Mouse (Mus musculus) forebrain, embryonic 16.5 days (tissue): ENCODE results near the gene Samt1. TPM values are rescaled to one million over a fixed set of nuclear protein-coding genes. Genes with fewer than 3 reads are reported as not detected.
"Not testable (repeated sequence)": the region's sequence is repeated elsewhere in the genome, so short reads cannot be mapped to it uniquely, and the experiment has no call there.

Experiments
- ATAC-seq: fragments of 200-750 bp; cut with Nextera tagmentation; 2 replicates; pipeline ENCODE4 v1.8.0; 2017; ENCODE audit warnings: mild to moderate bottlenecking, moderate library complexity
- H3K27ac ChIP-seq: fragments of 300-500 bp; sonication (generic); 2 replicates; pipeline ENCODE4 v1.5.1; 2014; ENCODE audit warnings: low read length, control low read depth
- H3K27me3 ChIP-seq: fragments of 300-500 bp; sonication (generic); replicated peaks from 2 replicates; pipeline ENCODE4 v1.6.1; 2014; ENCODE audit warnings: low read length; ENCODE audit not compliant: control insufficient read depth, insufficient read depth
- H3K36me3 ChIP-seq: fragments of 300-500 bp; sonication (generic); 2 replicates; pipeline ENCODE4 v1.6.1; 2014; ENCODE audit not compliant: control insufficient read depth, insufficient read depth
- H3K4me1 ChIP-seq: fragments of 300-500 bp; sonication (generic); replicated peaks from 2 replicates; pipeline ENCODE4 v1.6.1; 2014; ENCODE audit warnings: low read length; ENCODE audit not compliant: control insufficient read depth, insufficient read depth
- H3K4me2 ChIP-seq: fragments of 300-500 bp; sonication (generic); 2 replicates; pipeline ENCODE4 v1.6.1; 2014; ENCODE audit warnings: mild to moderate bottlenecking, low read length, control low read depth
- H3K4me3 ChIP-seq: fragments of 300-500 bp; sonication (generic); replicated peaks from 2 replicates; pipeline ENCODE4 v1.5.1; 2014; ENCODE audit warnings: mild to moderate bottlenecking, low read length, control low read depth
- H3K9ac ChIP-seq: fragments of 300-500 bp; sonication (generic); replicated peaks from 2 replicates; pipeline ENCODE4 v1.6.1; 2014; ENCODE audit warnings: low read depth, low read length, control low read depth
- H3K9me3 ChIP-seq: fragments of 300-500 bp; sonication (generic); 2 replicates; pipeline ENCODE4 v1.6.1; 2016; ENCODE audit warnings: low read length; ENCODE audit not compliant: control insufficient read depth
- WGBS: fragments of 180-500 bp; shearing (Covaris S2); extraction: QIAGEN DNeasy Blood & Tissue Kit; methylation state at CpG from one replicate; pipeline ENCODE4 v1.1.7; 2014; 5-methylcytosine and 5-hydroxymethylcytosine counted together
- polyA plus RNA-seq: library from polyadenylated mRNA; unstranded; fragments of >200 nt; fragmentation: Nextera tagmentation; extraction: Ambion mirVana; gene quantifications from 2 replicates; pipeline ENCODE4 v1.2.1, GENCODE M21; 2015

Samt1 gene
- polyA plus RNA-seq: not detected in 2 replicates

DNA sequence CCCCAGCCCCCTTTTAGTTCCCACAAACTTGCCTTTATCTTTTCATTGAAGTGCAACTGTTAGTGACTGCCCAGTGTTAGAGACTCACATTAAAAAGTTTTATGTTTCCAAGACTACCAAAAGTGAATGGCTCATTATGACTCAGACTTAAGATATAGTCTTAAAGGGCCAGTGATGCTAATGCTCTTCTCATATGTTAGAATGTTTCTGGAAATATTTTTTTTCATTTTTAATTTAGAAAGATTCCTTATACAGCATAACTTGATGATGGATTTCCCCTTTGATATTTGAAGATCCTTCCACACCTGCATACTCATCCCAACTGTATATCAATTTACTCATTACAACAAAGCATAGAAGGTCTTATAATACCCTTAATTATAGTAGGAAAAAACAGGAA, at the start of gene Samt1:
TSS of gene Samt1 (minus strand) at position 101 of the 400 bp plus-strand sequence.
- not testable (repeated sequence) for ATAC-seq, H3K36me3 ChIP-seq, H3K4me2 ChIP-seq, H3K27me3 ChIP-seq, H3K9me3 ChIP-seq, H3K4me1 ChIP-seq, H3K9ac ChIP-seq, H3K27ac ChIP-seq, H3K4me3 ChIP-seq

DNA sequence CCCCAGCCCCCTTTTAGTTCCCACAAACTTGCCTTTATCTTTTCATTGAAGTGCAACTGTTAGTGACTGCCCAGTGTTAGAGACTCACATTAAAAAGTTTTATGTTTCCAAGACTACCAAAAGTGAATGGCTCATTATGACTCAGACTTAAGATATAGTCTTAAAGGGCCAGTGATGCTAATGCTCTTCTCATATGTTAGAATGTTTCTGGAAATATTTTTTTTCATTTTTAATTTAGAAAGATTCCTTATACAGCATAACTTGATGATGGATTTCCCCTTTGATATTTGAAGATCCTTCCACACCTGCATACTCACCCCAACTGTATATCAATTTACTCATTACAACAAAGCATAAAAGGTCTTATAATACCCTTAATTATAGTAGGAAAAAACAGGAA, 42.5 kb upstream of the Samt1 start, which contains the start of gene Gm10057:
TSS of gene Gm10057 (minus strand) at position 101 of the 400 bp plus-strand sequence.
- not testable (repeated sequence) for H3K9ac ChIP-seq, H3K4me2 ChIP-seq, ATAC-seq, H3K27ac ChIP-seq, H3K9me3 ChIP-seq, H3K27me3 ChIP-seq, H3K36me3 ChIP-seq, H3K4me3 ChIP-seq, H3K4me1 ChIP-seq

DNA sequence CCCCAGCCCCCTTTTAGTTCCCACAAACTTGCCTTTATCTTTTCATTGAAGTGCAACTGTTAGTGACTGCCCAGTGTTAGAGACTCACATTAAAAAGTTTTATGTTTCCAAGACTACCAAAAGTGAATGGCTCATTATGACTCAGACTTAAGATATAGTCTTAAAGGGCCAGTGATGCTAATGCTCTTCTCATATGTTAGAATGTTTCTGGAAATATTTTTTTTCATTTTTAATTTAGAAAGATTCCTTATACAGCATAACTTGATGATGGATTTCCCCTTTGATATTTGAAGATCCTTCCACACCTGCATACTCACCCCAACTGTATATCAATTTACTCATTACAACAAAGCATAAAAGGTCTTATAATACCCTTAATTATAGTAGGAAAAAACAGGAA, 21.3 kb upstream of the Samt1 start, which contains the start of gene 4921511M17Rik:
TSS of gene 4921511M17Rik (minus strand) at position 101 of the 400 bp plus-strand sequence.
- not testable (repeated sequence) for H3K4me1 ChIP-seq, ATAC-seq, H3K27me3 ChIP-seq, H3K36me3 ChIP-seq, H3K9me3 ChIP-seq, H3K4me2 ChIP-seq, H3K4me3 ChIP-seq, H3K27ac ChIP-seq, H3K9ac ChIP-seq

GRCm38 (mm10) chrX:153976914-153977313, 35.5 kb downstream of the Samt1 start:
- not testable (repeated sequence) for H3K27ac ChIP-seq, H3K27me3 ChIP-seq, H3K4me1 ChIP-seq, H3K4me3 ChIP-seq, H3K9me3 ChIP-seq, H3K9ac ChIP-seq, H3K4me2 ChIP-seq, ATAC-seq, H3K36me3 ChIP-seq
- whole genome bisulfite sequencing: no CpG with 5 or more reads among the region's 2 CpGs

DNA sequence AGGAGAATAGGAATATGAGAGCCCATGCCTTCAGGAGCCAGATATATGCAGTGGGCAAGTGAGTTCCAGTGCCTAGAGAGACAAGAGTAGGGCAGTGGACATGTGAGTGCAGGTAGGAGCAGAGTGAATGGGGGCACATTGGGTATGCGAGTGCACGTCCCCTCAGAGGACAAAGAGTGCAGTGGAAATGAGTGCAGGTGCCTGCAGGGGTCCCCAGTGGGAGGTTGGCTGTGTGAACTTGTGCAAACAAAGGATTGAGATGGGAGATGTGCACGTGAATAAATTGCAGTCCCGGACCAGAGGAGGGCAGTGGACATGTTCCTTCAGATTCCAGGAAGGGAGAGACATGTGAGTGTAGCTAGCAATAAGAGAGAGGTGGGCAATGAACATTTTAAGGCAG, 36.0 kb downstream of the Samt1 start:
- 10% methylated on average over 4 of the region's 4 CpGs for WGBS
- H3K9ac ChIP-seq, H3K36me3 ChIP-seq, H3K27ac ChIP-seq, ATAC-seq, H3K4me2 ChIP-seq, H3K27me3 ChIP-seq, H3K4me3 ChIP-seq, H3K4me1 ChIP-seq, H3K9me3 ChIP-seq: not testable (repeated sequence)

- ATAC-seq: no peak
- Histone ChIP-seq H3K9ac (no peak overlapping the region), H3K4me3 (no peak overlapping the region), H3K36me3 (no peaks in the 10 kb centered on the region), H3K9me3 (no peaks in the 10 kb centered on the region), H3K4me1 (no peaks in the 10 kb centered on the region), H3K4me2 (no peak overlapping the region), H3K27me3 (no peaks in the 10 kb centered on the region), H3K27ac (no peak overlapping the region)
- WGBS: 14% methylated on average over 2 of the region's 2 CpGs
Observed at GRCm38 (mm10) chrX:153974450-153974849, 38.0 kb downstream of the Samt1 start.

DNA sequence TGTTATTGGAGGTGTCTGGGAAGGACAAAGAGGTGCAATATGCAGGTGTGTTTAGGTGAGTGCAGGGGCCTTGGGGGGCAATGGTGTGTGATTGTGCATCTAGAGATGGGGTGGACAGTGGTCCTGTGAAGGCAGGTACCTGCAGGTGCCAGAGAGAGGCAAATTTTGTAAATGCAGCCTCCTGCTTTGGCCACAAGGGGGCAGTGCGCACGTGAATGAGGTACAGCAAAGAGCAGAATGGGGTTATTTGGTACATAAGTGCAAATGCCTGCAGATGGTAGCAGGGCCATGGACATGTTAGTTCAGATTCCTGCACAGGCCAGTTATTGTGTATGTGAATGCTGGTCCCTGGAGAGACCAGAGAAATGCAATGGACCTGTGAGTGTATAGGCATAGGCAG, 59.6 kb downstream of the Samt1 start:
- ATAC-seq: peak; percentile 40; the same call in 1 of the 2 replicates
- not testable (repeated sequence) for H3K9me3 ChIP-seq, H3K4me1 ChIP-seq, H3K36me3 ChIP-seq, H3K27ac ChIP-seq, H3K4me2 ChIP-seq, H3K4me3 ChIP-seq, H3K27me3 ChIP-seq, H3K9ac ChIP-seq
- WGBS: no CpG with 5 or more reads among the region's 2 CpGs

Other genes starting within 250 kb of the Samt1 start
- 23.0 and 24.9 TPM in 2 replicates for gene Spin2c, start 180.4 kb downstream of the Samt1 start, polyA plus RNA-seq
- not detected in 2 replicates for gene 4921511M17Rik, start 21.2 kb upstream of the Samt1 start, polyA plus RNA-seq
- not detected in 2 replicates for gene Gm10057, start 42.4 kb upstream of the Samt1 start, polyA plus RNA-seq
- not detected in 2 replicates for gene Gm15140, start 108.0 kb upstream of the Samt1 start, polyA plus RNA-seq